Mouse (Mus musculus): ENCODE data around the gene Nodal.

- TF ChIP-seq CTCF (IDR thresholded peaks at IDR 0.05; ENCODE audit: borderline replicate concordance, insufficient read depth, low read depth, low read length) (no peak), POLR2A (IDR thresholded peaks at IDR 0.05; ENCODE audit: borderline replicate concordance, insufficient read depth, low read length) (no peak)
These were observed 35.5 kb upstream of the Nodal start for GRCm38 (mm10) chr10:61382281-61382731.
